Mouse (Mus musculus) small intestine, adult 2 months (tissue): Measurements from ENCODE around the gene Fam71e1. TPM values are rescaled to one million over a fixed set of nuclear protein-coding genes. Genes with fewer than 3 reads are reported as not detected.

Experiments used
- H3K27ac ChIP-seq: fragments of 200-500 bp; 2 replicates; pipeline ENCODE4 v1.5.1; 2012; ENCODE audit warnings: low read depth, low read length, control low read depth, inconsistent platforms; ENCODE audit not compliant: insufficient read depth
- H3K27me3 ChIP-seq: fragments of 200-500 bp; 2 replicates; pipeline ENCODE4 v1.6.1; 2012; ENCODE audit warnings: mild to moderate bottlenecking, moderate library complexity, low read length, inconsistent platforms; ENCODE audit not compliant: control insufficient read depth, insufficient read depth
- H3K36me3 ChIP-seq: fragments of 200-500 bp; 2 replicates; pipeline ENCODE4 v1.6.1; 2012; ENCODE audit warnings: mild to moderate bottlenecking, low read length, control low read depth, inconsistent platforms; ENCODE audit not compliant: control insufficient read depth, insufficient read depth
- H3K4me1 ChIP-seq: fragments of 200-500 bp; 2 replicates; pipeline ENCODE4 v1.6.1; 2012; ENCODE audit warnings: low read length, inconsistent platforms, mixed read lengths; ENCODE audit not compliant: control insufficient read depth, insufficient read depth, insufficient read length
- H3K4me3 ChIP-seq: fragments of 200-500 bp; 2 replicates; pipeline ENCODE4 v1.5.1; 2012; ENCODE audit warnings: low read depth, mild to moderate bottlenecking, control low read depth, inconsistent platforms, low read length, moderate library complexity
- CTCF ChIP-seq: fragments of 200-500 bp; IDR thresholded peaks from 2 replicates; pipeline ENCODE4 v1.5.1; 2012; ENCODE audit warnings: low read depth, mild to moderate bottlenecking, control low read depth, inconsistent platforms, low read length, moderate library complexity, mixed read lengths; ENCODE audit not compliant: insufficient replicate concordance, insufficient read length; ENCODE audit errors: extremely low read depth
- POLR2A ChIP-seq: fragments of 200-500 bp; IDR thresholded peaks from 2 replicates; pipeline ENCODE4 v1.6.1; 2012; ENCODE audit warnings: low read depth, mild to moderate bottlenecking, control low read depth, inconsistent platforms, low read length, moderate library complexity
- WGBS: fragments of 180-500 bp; shearing (Covaris S2); methylation state at CpG from one replicate; pipeline ENCODE4 v1.1.7; 2018; 5-methylcytosine and 5-hydroxymethylcytosine counted together
- polyA plus RNA-seq: library from polyadenylated mRNA; depleted of rRNA; stranded (reverse); fragments of >200 nt; gene quantifications from 2 replicates; pipeline ENCODE4 v1.2.3, GENCODE M21; 2012

Gene Fam71e1
- polyA plus RNA-seq, 1 experiment: 2.0 TPM

DNA sequence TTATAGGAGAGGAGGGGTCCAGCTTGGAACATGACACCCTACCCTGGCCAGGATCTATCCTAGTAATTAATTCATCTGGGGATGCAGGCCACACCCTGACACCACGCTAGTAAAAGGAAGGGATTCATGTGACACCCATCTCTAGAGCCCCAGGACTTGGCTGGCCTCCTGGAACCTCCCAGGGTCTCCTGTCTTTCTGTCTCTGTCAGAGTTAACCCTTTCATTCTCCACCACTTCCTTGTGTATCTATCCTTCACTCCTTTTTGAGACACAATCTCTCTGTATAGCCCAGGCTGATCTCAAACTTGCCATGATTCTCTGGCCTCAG is 23.9 kb upstream of the Fam71e1 start:
- Histone ChIP-seq H3K4me1 (peaks cover 11% of the 10 kb centered on the region), H3K36me3 (no peaks in the 10 kb centered on the region; the same call in 1 of the 2 replicates), H3K4me3 (no peak overlapping the region), H3K27ac (no peak overlapping the region), H3K27me3 (no peaks in the 10 kb centered on the region)
- whole genome bisulfite sequencing: 29% methylated on average over 1 of the region's 1 CpGs
- TF ChIP-seq POLR2A (no peak), CTCF (no peak)

DNA sequence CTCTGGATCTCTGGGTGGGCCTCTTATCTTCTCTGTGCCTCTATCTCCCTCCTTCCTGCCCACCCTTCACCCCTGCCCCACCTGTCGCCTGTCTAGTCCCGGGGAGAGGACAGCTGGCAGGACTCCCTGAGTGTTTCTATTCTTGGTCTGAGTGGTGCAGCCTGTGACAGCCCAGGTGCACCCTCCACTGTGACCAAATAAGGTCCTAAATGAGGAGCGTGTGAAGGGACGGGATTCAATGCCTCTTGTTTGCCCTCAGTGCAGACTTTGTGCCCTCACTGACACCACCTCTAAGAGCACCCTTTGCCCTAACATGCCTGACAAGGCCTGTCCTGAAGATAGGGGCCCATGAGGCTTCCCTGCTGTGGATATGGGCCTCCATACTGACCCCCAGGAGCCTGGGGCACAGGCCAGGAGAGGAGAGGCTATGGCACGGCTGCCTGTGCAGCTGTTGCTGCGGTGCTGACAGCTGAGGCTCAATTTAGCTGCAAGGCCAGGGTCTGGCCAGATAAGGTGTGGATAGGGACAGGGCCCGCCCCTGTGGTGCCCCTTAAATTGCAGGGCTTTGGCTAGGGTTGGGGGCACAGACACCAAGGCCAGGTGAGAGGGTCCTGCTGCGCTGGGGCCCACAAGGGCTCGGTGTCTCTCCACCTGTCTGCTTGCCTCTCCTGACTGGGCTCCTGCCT is 23.3 kb upstream of the Fam71e1 start:
- WGBS: 23% methylated on average over 9 of the region's 9 CpGs
- Histone ChIP-seq H3K4me3 (no peak overlapping the region), H3K36me3 (no peaks in the 10 kb centered on the region; the same call in 1 of the 2 replicates), H3K4me1 (peaks cover 10% of the 10 kb centered on the region), H3K27ac (no peak overlapping the region), H3K27me3 (no peaks in the 10 kb centered on the region)
- TF ChIP-seq CTCF (no peak), POLR2A (no peak)

DNA sequence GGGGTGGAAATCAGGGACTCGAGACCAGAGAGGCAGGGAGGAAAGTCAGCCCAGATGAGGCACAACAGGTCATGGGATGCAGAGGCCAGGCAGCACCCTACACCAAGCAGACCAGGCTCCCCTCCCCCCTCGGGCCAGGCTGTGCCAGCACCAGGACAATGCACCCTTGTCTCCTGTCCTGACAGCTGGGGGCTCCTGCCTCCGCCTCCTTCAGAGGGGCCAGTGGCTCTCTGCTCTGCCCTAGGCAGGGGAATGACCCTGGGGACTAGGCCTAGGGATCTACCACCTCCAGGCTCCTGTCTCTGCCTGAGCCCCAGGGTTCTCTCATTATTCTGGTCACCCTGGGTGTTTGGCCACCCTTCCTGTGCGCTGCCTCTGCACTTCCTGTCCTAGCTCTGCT is 22.0 kb upstream of the Fam71e1 start:
- Histone ChIP-seq H3K4me3 (no peak overlapping the region), H3K4me1 (peaks cover 3% of the 10 kb centered on the region), H3K27ac (no peak overlapping the region), H3K27me3 (0 out of 2 replicates have a peak, but pooled peaks cover under 1% of the 10 kb centered on the region), H3K36me3 (no peaks in the 10 kb centered on the region; the same call in 1 of the 2 replicates)
- TF ChIP-seq POLR2A (no peak), CTCF (no peak)
- 31% methylated on average over 4 of the region's 4 CpGs for WGBS

GRCm38 (mm10) chr7:44475046-44475614 is 21.3 kb upstream of the Fam71e1 start:
- WGBS: 30% methylated on average over 5 of the region's 5 CpGs

GRCm38 (mm10) chr7:44482836-44483435 is 13.4 kb upstream of the Fam71e1 start:
- Histone ChIP-seq H3K27ac (no peak overlapping the region), H3K4me3 (no peak overlapping the region), H3K4me1 (no peaks in the 10 kb centered on the region), H3K36me3 (no peaks in the 10 kb centered on the region), H3K27me3 (0 out of 2 replicates have a peak, but pooled peaks cover 2% of the 10 kb centered on the region)
- 55% methylated on average over 3 of the region's 3 CpGs for WGBS
- TF ChIP-seq POLR2A (no peak), CTCF (no peak)

More at GRCm38 (mm10) chr7:44475046-44475614, 21.3 kb upstream of the Fam71e1 start:
- Histone ChIP-seq H3K27me3 (0 out of 2 replicates have a peak, but pooled peaks cover 2% of the 10 kb centered on the region), H3K36me3 (no peaks in the 10 kb centered on the region; the same call in 1 of the 2 replicates), H3K4me3 (no peak overlapping the region), H3K4me1 (peaks cover 3% of the 10 kb centered on the region), H3K27ac (no peak overlapping the region)
- TF ChIP-seq POLR2A (no peak), CTCF (no peak)

- Histone ChIP-seq H3K36me3 (no peaks in the 10 kb centered on the region), H3K27me3 (0 out of 2 replicates have a peak, but pooled peaks cover 2% of the 10 kb centered on the region), H3K27ac (no peak overlapping the region), H3K4me3 (no peak overlapping the region), H3K4me1 (no peaks in the 10 kb centered on the region)
- 100% methylated on average over 1 of the region's 1 CpGs for WGBS
- TF ChIP-seq POLR2A (no peak), CTCF (no peak)
These were observed 12.3 kb upstream of the Fam71e1 start for GRCm38 (mm10) chr7:44484109-44484508.

GRCm38 (mm10) chr7:44484841-44485571 is 11.4 kb upstream of the Fam71e1 start:
- TF ChIP-seq CTCF: peak; percentile 93; the same call in 1 of the 2 replicates
- no peak for TF ChIP-seq POLR2A
- WGBS: 33% methylated on average over 5 of the region's 5 CpGs
- H3K27ac ChIP-seq: no peak overlapping the region

More at GRCm38 (mm10) chr7:44484841-44485571, 11.4 kb upstream of the Fam71e1 start:
- no peaks in the 10 kb centered on the region for H3K36me3 ChIP-seq
- no peaks in the 10 kb centered on the region for H3K4me1 ChIP-seq
- H3K4me3 ChIP-seq: no peak overlapping the region
- no peaks in the 10 kb centered on the region for H3K27me3 ChIP-seq
